Mouse (Mus musculus) limb, embryonic 11.5 days (tissue): ENCODE measurements at regions not wholly inside any gene's neighbourhood (a gene's known extent, or its start where the extent isn't known, plus 50 kb on each side); places are given as distances from the start of the nearest gene placed in this dataset.

ENCODE experiments used
- ATAC-seq: fragments of 200-750 bp; cut with Nextera tagmentation; 2 replicates; pipeline ENCODE4 v1.8.0; 2017; ENCODE audit warnings: low read depth; ENCODE audit not compliant: insufficient number of reproducible peaks, low FRiP score, low TSS enrichment
- DNase-seq: peaks from one replicate; pipeline ENCODE4 v3.0.0-alpha.2; 2015; ENCODE audit warnings: low spot score
- H3K27ac ChIP-seq: fragments of 300-500 bp; sonication (generic); replicated peaks from 2 replicates; pipeline ENCODE4 v1.5.1; 2014; ENCODE audit warnings: low read depth, mild to moderate bottlenecking, low read length
- H3K27me3 ChIP-seq: fragments of 300-500 bp; sonication (generic); 2 replicates; pipeline ENCODE4 v1.6.1; 2014; ENCODE audit warnings: mild to moderate bottlenecking, low read length, mixed read lengths; ENCODE audit not compliant: control insufficient read depth, insufficient read depth
- H3K36me3 ChIP-seq: fragments of 300-500 bp; sonication (generic); 2 replicates; pipeline ENCODE4 v1.6.1; 2014; ENCODE audit warnings: mild to moderate bottlenecking, low read length, moderate library complexity, mixed read lengths; ENCODE audit not compliant: control insufficient read depth, insufficient read depth
- H3K4me1 ChIP-seq: fragments of 300-500 bp; sonication (generic); 2 replicates; pipeline ENCODE4 v1.6.1; 2014; ENCODE audit warnings: low read length, mixed read lengths; ENCODE audit not compliant: control insufficient read depth, insufficient read depth
- H3K4me2 ChIP-seq: fragments of 300-500 bp; sonication (generic); 2 replicates; pipeline ENCODE4 v1.6.1; 2014; ENCODE audit warnings: low read depth, mild to moderate bottlenecking, moderate library complexity; ENCODE audit not compliant: severe bottlenecking
- H3K4me3 ChIP-seq: fragments of 300-500 bp; sonication (generic); 2 replicates; pipeline ENCODE4 v1.5.1; 2014; ENCODE audit warnings: low read depth, low read length
- H3K9ac ChIP-seq: fragments of 300-500 bp; sonication (generic); 2 replicates; pipeline ENCODE4 v1.6.1; 2014; ENCODE audit warnings: mild to moderate bottlenecking, low read length
- H3K9me3 ChIP-seq: fragments of 300-500 bp; sonication (generic); 2 replicates; pipeline ENCODE4 v1.6.1; 2016; ENCODE audit warnings: low read length; ENCODE audit not compliant: control insufficient read depth
- WGBS: fragments of 180-500 bp; shearing (Covaris S2); extraction: QIAGEN DNeasy Blood & Tissue Kit; methylation state at CpG from one replicate; pipeline ENCODE4 v1.1.7; 2014; 5-methylcytosine and 5-hydroxymethylcytosine counted together

- no peaks in the 10 kb centered on the region for H3K4me1 ChIP-seq
- ATAC-seq (no peak), DNase-seq (no peak)
- H3K27ac ChIP-seq = no peak overlapping the region
- WGBS = 49% methylated on average over 5 of the region's 5 CpGs
- H3K9me3 ChIP-seq = no peaks in the 10 kb centered on the region
- no peak overlapping the region for H3K9ac ChIP-seq
- H3K27me3 ChIP-seq = no peaks in the 10 kb centered on the region
- H3K4me2 ChIP-seq = no peak overlapping the region
- no peaks in the 10 kb centered on the region for H3K36me3 ChIP-seq
- no peak overlapping the region for H3K4me3 ChIP-seq
These were observed 338.4 kb downstream of the Slitrk6 start for GRCm38 (mm10) chr14:110416422-110417136.

- no peaks in the 10 kb centered on the region for H3K36me3 ChIP-seq
- no peak for ATAC-seq
- 27% methylated on average over 2 of the region's 2 CpGs for WGBS
- H3K4me3 ChIP-seq = no peak overlapping the region
- no peaks in the 10 kb centered on the region for H3K27me3 ChIP-seq
- no peak overlapping the region for H3K27ac ChIP-seq
- no peaks in the 10 kb centered on the region for H3K4me1 ChIP-seq
- H3K4me2 ChIP-seq = no peak overlapping the region
- H3K9me3 ChIP-seq = no peaks in the 10 kb centered on the region
- H3K9ac ChIP-seq = no peak overlapping the region
- no peak for DNase-seq
These were observed 339.5 kb downstream of the Slitrk6 start for GRCm38 (mm10) chr14:110415447-110415846.

GRCm38 (mm10) chr14:110394346-110394745 lies 360.6 kb downstream of the Slitrk6 start:
- DNase-seq (no peak), ATAC-seq (peak; percentile 23; the same call in 1 of the 2 replicates)
- Histone ChIP-seq H3K27ac (no peak overlapping the region), H3K4me3 (no peak overlapping the region), H3K4me2 (no peak overlapping the region), H3K27me3 (no peaks in the 10 kb centered on the region), H3K9ac (no peak overlapping the region), H3K36me3 (no peaks in the 10 kb centered on the region), H3K9me3 (no peaks in the 10 kb centered on the region), H3K4me1 (no peaks in the 10 kb centered on the region)
- WGBS = 31% methylated on average over 4 of the region's 4 CpGs

- H3K27ac ChIP-seq = no peak overlapping the region
- H3K9ac ChIP-seq = no peak overlapping the region
- no peak overlapping the region for H3K4me3 ChIP-seq
- no peak overlapping the region for H3K4me2 ChIP-seq
- WGBS = 91% methylated on average over 1 of the region's 1 CpGs
- no peak for ATAC-seq
- H3K27me3 ChIP-seq = no peaks in the 10 kb centered on the region
- no peaks in the 10 kb centered on the region for H3K9me3 ChIP-seq
- DNase-seq = no peak
- no peaks in the 10 kb centered on the region for H3K36me3 ChIP-seq
- H3K4me1 ChIP-seq = no peaks in the 10 kb centered on the region
These were observed 376.5 kb downstream of the Slitrk6 start for GRCm38 (mm10) chr14:110378421-110378820.
